Mouse (Mus musculus) erythroid progenitor cell, adult 5-6 weeks (primary cell): ENCODE measurements around the gene Ptn. TPM values are rescaled to one million over a fixed set of nuclear protein-coding genes. Genes with fewer than 3 reads are reported as not detected.

Source experiments
- ATAC-seq: replicated peaks from 2 replicates; pipeline ENCODE4 v1.8.0; 2016; ENCODE audit warnings: moderate number of reproducible peaks, mild to moderate bottlenecking, moderate TSS enrichment, inconsistent platforms; ENCODE audit not compliant: poor library complexity, low FRiP score, severe bottlenecking
- total RNA-seq, 2 experiments: library from RNA; stranded (forward) in 1 of 2; stranded (reverse) in 1 of 2; fragments of 150-400 nt in 1 of 2; fragments of 186-747, 209-891 nt in 1 of 2; gene quantifications; 2 replicates each; pipeline versions ENCODE4 v1.2.3 to v1.2.4; 2015 to 2017; ENCODE audit warnings: low replicate concordance in 2 of 2

Gene Ptn
- total RNA-seq, 2 experiments from 2014 or later = not detected

DNA sequence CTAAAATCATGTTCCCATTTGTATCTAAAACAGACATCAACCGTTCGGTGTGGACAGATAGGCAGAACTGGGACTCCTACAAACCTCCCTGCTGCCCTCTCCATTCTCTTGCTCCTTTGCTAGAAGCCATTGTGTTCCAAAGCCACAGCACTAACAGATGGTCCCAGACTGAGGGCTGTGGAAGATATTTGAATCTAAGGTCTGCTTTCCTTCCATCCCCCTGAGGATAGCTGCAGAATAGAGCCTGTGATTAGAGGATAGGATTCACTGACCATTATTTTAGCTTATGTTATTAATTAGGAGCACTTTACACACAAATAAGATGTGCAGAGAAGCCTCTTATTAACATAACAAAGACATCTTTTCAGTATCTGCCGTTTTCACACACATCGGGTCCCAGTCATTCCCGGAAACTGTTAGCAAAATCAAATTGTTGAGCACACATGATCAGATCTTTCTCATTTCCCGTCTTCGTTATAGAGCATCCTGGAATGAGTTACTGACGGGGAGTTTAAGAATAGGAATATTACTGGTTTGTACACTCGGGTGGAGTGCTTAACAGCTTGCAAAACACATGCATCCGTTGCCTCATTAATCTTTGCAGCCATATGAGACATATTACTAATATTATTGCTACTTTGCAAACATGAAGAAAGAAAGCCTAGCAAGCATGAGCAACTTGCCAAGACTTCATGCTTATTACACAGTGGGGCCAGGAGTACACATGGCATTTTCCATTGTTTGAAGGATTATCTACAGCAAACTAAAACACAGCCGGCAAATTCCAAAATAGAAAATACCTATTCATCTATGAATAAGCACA, 137.4 kb downstream of the Ptn start:
- no peak for ATAC-seq

DNA sequence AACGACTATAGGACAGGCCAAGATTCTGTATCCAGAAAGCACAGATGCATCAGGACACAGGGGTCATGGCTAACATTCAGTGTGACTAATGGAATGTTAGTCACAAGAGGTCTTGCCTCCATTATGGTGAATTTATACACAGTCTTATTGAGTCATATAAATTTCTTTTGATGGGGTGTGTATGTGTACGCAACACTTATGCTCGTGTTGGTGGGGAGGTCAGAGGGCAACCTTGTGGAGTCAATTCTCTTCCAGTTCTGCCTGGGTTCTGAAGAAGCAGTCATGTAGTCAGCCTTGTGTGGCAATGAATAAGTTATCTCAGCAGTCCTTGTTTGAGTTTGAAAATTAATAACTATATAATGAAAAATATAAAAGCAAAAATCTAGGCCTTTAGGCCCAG, 138.7 kb downstream of the Ptn start:
- no peak for ATAC-seq
